Mouse (Mus musculus) layer of hippocampus, adult 6 months (tissue): Measurements from ENCODE around the gene Hmgcl. TPM values are rescaled to one million over a fixed set of nuclear protein-coding genes. Genes with fewer than 3 reads are reported as not detected.

Experiments
- long read RNA-seq, 2 experiments: library from polyadenylated mRNA; unstranded; transcript quantifications; one replicate each; pipeline ENCODE4 v2.0.0; 2019 to 2020
- polyA plus RNA-seq: library from polyadenylated mRNA; unstranded; fragments of <200 nt; fragmentation: Nextera tagmentation; gene quantifications from 2 replicates; pipeline ENCODE4 v1.2.3, GENCODE M21; 2021

The Hmgcl gene
- 89.8 and 92.4 TPM in 2 replicates for polyA plus RNA-seq
- long read RNA-seq, experiment 1, transcript Hmgcl-201 (9 exons, 1,418 nt): major isoform, 122 of 149 reads
- long read RNA-seq, experiment 1, partial matches to known transcripts: 8 of 149 reads
- long read RNA-seq, experiment 1, other reads (novel, unspliced or antisense): 18 of 149 reads
- long read RNA-seq, experiment 2, transcript Hmgcl-201 (9 exons, 1,418 nt): major isoform, 282 of 329 reads
- long read RNA-seq, experiment 2, partial matches to known transcripts: 6 of 329 reads
- long read RNA-seq, experiment 2, other reads (novel, unspliced or antisense): 40 of 329 reads

DNA sequence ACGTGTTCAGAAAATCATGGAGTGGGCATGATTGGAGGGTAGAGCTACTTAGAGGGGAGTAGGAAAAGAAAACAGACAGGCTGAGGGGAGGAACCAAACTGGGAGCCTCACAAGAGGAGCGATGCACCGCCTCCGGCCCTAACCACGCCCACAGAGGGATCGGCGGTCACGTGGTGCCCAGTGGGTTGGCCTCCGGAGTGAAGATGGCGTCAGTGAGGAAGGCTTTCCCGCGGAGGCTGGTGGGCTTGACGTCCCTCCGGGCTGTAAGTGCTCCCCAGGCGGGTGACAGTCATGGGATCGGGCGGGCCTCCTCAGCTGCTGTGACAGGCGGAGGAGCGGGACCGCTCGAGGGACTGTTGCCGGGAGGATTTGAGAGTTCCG is at the start of gene Hmgcl:
Gene Hmgcl, plus strand, starts transcription at position 171 of the 381 bp plus-strand sequence.

GRCm38 (mm10) chr4:135920304-135921241 is 25.7 kb upstream of the Hmgcl start, which contains the start of gene Fuca1:
Gene Fuca1, plus strand, starts transcription at chr4:135920735.

GRCm38 (mm10) chr4:135963457-135964193 is 17.4 kb downstream of the Hmgcl start, which contains the start of gene Gale:
Gene Gale, plus strand, starts transcription at chr4:135963727.

DNA sequence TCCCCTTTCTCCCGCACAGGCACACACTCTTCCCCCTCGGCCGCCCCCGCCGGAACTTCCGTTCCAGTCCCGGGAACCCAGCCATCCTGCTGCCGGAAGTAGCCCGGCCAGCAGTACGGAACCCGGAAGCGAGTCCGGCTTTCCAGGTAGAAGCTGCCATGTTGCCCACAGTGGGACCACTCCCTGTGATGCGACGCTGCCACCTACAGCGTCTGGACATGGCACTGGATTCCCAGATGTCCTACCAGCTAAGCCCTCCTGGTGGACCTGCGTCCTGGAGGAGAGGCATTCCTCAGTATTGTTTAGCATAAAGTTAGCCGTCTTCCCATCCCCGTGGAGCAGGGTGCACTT is 26.3 kb downstream of the Hmgcl start, which contains the start of gene Lypla2:
Gene Lypla2, minus strand, starts transcription at position 71 of the 351 bp plus-strand sequence.

DNA sequence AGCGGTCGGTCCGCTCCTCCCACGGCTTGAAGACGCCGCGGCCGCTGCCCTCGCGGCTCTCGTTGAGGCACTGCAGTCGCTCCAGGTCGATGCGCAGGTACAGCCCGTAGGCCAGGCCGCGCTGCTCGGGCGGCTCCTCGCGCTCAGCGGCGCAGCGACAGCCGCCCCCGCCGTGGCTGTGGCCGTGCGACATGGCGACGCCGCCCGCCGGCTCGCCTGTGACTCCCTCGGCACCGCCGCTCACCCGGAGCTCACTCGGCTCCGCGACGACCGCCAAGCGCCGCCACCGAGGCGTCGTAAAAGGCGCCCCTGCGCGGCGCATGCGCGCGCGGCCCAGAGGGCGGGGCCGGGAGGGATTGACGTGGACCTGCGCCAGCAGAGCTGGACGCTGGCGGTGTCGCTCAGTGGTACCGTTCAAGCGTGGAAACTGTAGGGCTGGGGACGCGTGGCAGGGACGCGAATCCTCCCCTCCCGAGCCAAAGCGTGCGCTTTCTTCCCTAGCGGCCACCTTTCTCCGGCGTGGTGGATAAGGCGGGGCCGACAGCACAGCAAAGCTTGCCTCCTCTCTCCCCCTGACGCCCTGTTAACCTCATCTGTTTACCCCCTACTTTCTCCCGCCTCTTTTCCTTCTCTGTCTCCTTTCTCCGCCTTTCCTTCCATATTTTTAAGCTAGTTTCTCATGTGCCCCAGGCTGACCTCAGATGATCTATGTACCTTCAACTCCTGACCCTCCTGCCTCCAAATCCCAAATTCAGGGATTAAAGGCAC is 40.9 kb downstream of the Hmgcl start, which contains the start of gene Pithd1:
Gene Pithd1, minus strand, starts transcription at position 322 of the 768 bp plus-strand sequence.

Other genes with a start within 250 kb of the Hmgcl start
- gene Il22ra1, start 218.3 kb upstream of the Hmgcl start, polyA plus RNA-seq: not detected in 2 replicates
- 0.26 and 0.36 TPM in 2 replicates for gene Myom3, start 186.7 kb upstream of the Hmgcl start, polyA plus RNA-seq
- gene Srsf10, start 90.7 kb upstream of the Hmgcl start, polyA plus RNA-seq: 45.7 and 54.8 TPM in 2 replicates
- gene Pnrc2, start 72.6 kb upstream of the Hmgcl start, polyA plus RNA-seq: 41.8 and 60.3 TPM in 2 replicates
- gene Cnr2, start 51.1 kb upstream of the Hmgcl start, polyA plus RNA-seq: 0.04 and 0.16 TPM in 2 replicates
- 62.6 and 88.8 TPM in 2 replicates for gene Fuca1, start 25.7 kb upstream of the Hmgcl start, polyA plus RNA-seq
- 14.0 and 14.2 TPM in 2 replicates for gene Gale, start 17.3 kb downstream of the Hmgcl start, polyA plus RNA-seq
- 49.0 and 59.9 TPM in 2 replicates for gene Lypla2, start 26.2 kb downstream of the Hmgcl start, polyA plus RNA-seq
- gene Pithd1, start 40.8 kb downstream of the Hmgcl start, polyA plus RNA-seq: 161 and 175 TPM in 2 replicates
- gene Eloa, start 75.3 kb downstream of the Hmgcl start, polyA plus RNA-seq: 8.5 and 9.6 TPM in 2 replicates
- 1,225 and 1,420 TPM in 2 replicates for gene Rpl11, start 107.0 kb downstream of the Hmgcl start, polyA plus RNA-seq
- 122 and 159 TPM in 2 replicates for gene Id3, start 197.0 kb downstream of the Hmgcl start, polyA plus RNA-seq
- 0.23 and 0.25 TPM in 2 replicates for gene E2f2, start 225.9 kb downstream of the Hmgcl start, polyA plus RNA-seq